Mouse (Mus musculus) olfactory bulb, adult 2 months (tissue): ENCODE measurements around the gene Etaa1. TPM values are rescaled to one million over a fixed set of nuclear protein-coding genes. Genes with fewer than 3 reads are reported as not detected.
"Not testable (repeated sequence)": the region's sequence is repeated elsewhere in the genome, so short reads cannot be mapped to it uniquely, and the experiment has no call there.

Source experiments
- H3K27ac ChIP-seq: fragments of 200-500 bp; 2 replicates; pipeline ENCODE4 v1.5.1; 2012; ENCODE audit warnings: low read depth, low read length; ENCODE audit not compliant: insufficient read depth
- H3K4me1 ChIP-seq: fragments of 200-500 bp; 2 replicates; pipeline ENCODE4 v1.6.1; 2012; ENCODE audit warnings: low read length; ENCODE audit not compliant: control insufficient read depth, insufficient read depth
- H3K4me3 ChIP-seq: fragments of 200-500 bp; 2 replicates; pipeline ENCODE4 v1.5.1; 2012; ENCODE audit warnings: mild to moderate bottlenecking, low read depth, low read length, moderate library complexity; ENCODE audit not compliant: insufficient read depth
- CTCF ChIP-seq: fragments of 200-500 bp; IDR thresholded peaks from 2 replicates; pipeline ENCODE4 v1.5.1; 2012; ENCODE audit warnings: low read depth, mild to moderate bottlenecking, low read length, moderate library complexity; ENCODE audit not compliant: insufficient read depth
- POLR2A ChIP-seq: fragments of 200-500 bp; IDR thresholded peaks from 2 replicates; pipeline ENCODE4 v1.6.1; 2012; ENCODE audit warnings: mild to moderate bottlenecking, low read depth, low read length, moderate library complexity; ENCODE audit not compliant: insufficient read depth
- WGBS: fragments of 180-500 bp; shearing (Covaris S2); methylation state at CpG from one replicate; pipeline ENCODE4 v1.1.7; 2018; 5-methylcytosine and 5-hydroxymethylcytosine counted together
- polyA plus RNA-seq: library from polyadenylated mRNA; stranded (reverse); fragments of >200 nt; gene quantifications from 2 replicates; pipeline ENCODE4 v1.2.4, GENCODE M21; 2012; ENCODE audit warnings: low replicate concordance; ENCODE audit not compliant: missing spikeins, insufficient read depth, insufficient read length

Etaa1 gene
- polyA plus RNA-seq, 1 experiment = not detected

DNA sequence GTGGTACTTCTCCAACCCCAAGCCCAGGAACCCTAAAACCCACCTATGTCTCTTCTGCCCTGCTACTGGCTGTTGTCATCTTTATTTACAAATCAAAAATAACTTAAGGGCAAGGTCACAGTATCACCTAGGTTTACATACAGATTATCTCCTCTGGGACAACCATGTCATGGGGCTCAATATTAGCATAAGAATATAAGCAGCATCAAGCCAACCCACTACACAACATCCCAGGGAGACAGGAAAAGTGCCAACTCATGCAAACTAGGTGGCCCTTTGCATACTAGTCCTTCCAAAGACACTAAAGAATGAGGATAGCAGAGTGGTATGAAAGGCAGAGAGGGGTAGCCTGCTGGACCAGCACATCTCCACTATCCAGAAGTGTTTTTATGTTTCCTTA lies 15.7 kb downstream of the Etaa1 start:
- Histone ChIP-seq H3K4me1 (no peaks in the 10 kb centered on the region), H3K27ac (no peak overlapping the region), H3K4me3 (no peak overlapping the region)
- no peak for TF ChIP-seq CTCF
- no peak for TF ChIP-seq POLR2A

DNA sequence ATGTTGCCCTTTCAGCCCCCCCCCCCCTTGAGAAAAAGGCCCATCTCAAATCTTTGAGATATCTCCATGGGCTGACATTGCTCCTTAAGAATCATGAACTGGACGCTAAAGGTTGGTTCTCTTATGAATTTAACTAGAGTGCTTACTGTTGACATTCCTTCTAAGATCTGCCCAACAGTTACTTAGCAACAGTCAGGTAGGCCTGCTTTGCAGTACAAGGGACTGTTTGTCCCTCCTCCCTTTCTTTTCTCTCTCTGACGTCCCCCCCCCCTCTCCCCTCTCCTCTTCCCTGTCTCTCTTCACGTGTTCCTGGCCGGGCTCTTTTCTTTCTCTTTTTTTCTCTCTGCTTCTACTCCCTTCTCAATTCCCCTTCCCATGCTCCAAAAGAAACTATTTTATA lies 35.8 kb downstream of the Etaa1 start:
- Histone ChIP-seq H3K27ac (no peak overlapping the region), H3K4me3 (no peak overlapping the region), H3K4me1 (no peaks in the 10 kb centered on the region)
- WGBS = 64% methylated on average over 4 of the region's 4 CpGs
- no peak for TF ChIP-seq POLR2A
- TF ChIP-seq CTCF = no peak

DNA sequence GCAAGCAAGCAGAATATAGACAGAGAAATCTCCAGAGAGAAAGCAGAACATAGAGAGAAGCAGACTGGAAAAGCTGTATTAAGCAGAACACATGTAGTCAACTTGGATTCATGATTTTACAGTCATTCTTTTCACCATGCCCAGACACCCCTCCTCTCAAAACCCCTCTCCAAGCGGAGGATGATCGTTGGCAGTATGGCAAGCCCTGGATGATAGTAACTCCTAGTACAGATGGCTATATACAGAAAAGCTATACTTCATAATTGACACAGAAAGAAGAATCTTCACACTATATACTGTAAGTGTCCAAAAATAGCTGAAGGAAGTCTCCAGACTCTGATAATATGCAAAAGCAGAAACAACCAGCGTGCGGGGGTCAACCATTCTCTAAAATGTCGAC lies 36.6 kb downstream of the Etaa1 start:
- WGBS = 86% methylated on average over 5 of the region's 5 CpGs
- Histone ChIP-seq H3K4me3 (no peak overlapping the region), H3K27ac (no peak overlapping the region), H3K4me1 (no peaks in the 10 kb centered on the region)
- TF ChIP-seq CTCF (no peak), POLR2A (no peak)

DNA sequence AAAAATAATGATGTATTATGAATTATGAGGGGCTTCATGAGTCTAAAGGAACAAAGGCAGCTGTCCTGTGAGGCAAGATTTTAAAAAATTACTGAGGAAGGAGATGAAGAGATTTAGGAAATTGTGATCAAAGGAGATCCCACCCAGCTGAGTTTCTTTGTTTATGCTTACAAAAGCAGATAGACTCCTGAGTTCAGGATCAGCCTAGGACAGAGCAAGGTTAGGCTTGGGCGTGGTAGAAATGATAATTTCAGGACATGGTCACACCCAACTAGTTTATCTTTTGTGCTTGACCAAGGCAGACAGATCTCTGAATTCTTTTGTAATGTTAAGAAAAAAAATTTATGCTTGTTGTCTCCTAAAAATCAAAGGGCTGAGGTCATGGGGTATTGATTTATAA lies 37.2 kb downstream of the Etaa1 start:
- no peaks in the 10 kb centered on the region for H3K4me1 ChIP-seq
- TF ChIP-seq POLR2A (no peak), CTCF (no peak)
- H3K4me3 ChIP-seq = no peak overlapping the region
- 97% methylated on average over 1 of the region's 1 CpGs for WGBS
- H3K27ac ChIP-seq = no peak overlapping the region

DNA sequence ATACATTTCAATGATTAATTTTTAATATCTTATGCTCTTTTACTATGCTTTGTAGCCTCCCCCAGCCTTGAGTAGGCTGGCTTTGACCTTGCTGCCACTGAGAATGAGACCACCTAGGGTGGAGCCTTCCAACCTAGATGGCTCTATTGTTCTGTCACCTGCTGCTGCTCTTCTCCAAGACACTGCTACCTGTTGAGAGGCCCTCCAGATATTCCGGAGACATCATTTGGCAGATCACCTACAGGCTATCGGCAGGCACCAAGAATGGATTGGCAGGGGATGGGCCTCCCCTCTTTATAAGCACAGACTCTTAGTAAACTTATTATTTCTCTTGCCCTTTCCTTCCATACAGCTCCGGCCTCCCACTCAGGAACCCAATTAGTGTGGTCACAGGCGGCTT lies 52.7 kb downstream of the Etaa1 start:
- H3K4me3 ChIP-seq, H3K4me1 ChIP-seq, H3K27ac ChIP-seq: not testable (repeated sequence)
- 89% methylated on average over 4 of the region's 4 CpGs for WGBS
